ENCODE assay signal across 9 mouse cellular contexts in genomic region chr17:21845545-21846321, GRCm38 (mm10). TPM values are rescaled to one million over a fixed set of nuclear protein-coding genes. Genes with fewer than 3 reads are reported as not detected.
DNase-seq lines count a peak whose midpoint lies in the region; ATAC-seq and TF ChIP-seq lines count a peak whose summit lies in the region.
"Had no signal": no experiment of that assay in that cellular context is flagged by ENCODE, and none has a peak within 500 bp of the region (broad histone marks: within the 10 kb centered on the region; RNA-seq: fewer than 3 reads in every experiment).

Gene Zfp820, minus strand, starts transcription at chr17:21845772.

- no peak for TF ChIP-seq EP300 in stomach, postnatal 0 days (optimal IDR thresholded peaks at IDR 0.05)

- WGBS in embryonic facial prominence, embryonic 15.5 days, result 2% methylated on average over 22 of the region's 22 CpGs
- 4% methylated on average over 22 of the region's 22 CpGs for WGBS in midbrain, postnatal 0 days
- WGBS in stomach, postnatal 0 days, result 1% methylated on average over 22 of the region's 22 CpGs

- H3K27me3 ChIP-seq in embryonic facial prominence, embryonic 15.5 days, result no peaks in the 10 kb centered on the region
- no peaks in the 10 kb centered on the region for H3K27me3 ChIP-seq in midbrain, postnatal 0 days (ENCODE audit: insufficient read depth, low read length)
- H3K27me3 ChIP-seq in stomach, postnatal 0 days (ENCODE audit: control insufficient read depth, insufficient read depth, low read length), result no peaks in the 10 kb centered on the region

- no peaks in the 10 kb centered on the region for H3K36me3 ChIP-seq in embryonic facial prominence, embryonic 15.5 days
- H3K36me3 ChIP-seq in midbrain, postnatal 0 days (ENCODE audit: insufficient read depth, low read length), result no peaks in the 10 kb centered on the region
- no peaks in the 10 kb centered on the region for H3K36me3 ChIP-seq in stomach, postnatal 0 days (ENCODE audit: control insufficient read depth, insufficient read depth, low read length)

- H3K4me2 ChIP-seq in embryonic facial prominence, embryonic 15.5 days (replicated peaks), result peak within 1 kb of the TSS; percentile 51
- H3K4me2 ChIP-seq in midbrain, postnatal 0 days (ENCODE audit: low read depth, low read length, poor library complexity, severe bottlenecking), result peak within 1 kb of the TSS; percentile 81
- H3K4me2 ChIP-seq in stomach, postnatal 0 days (replicated peaks; ENCODE audit: low read depth), result peak within 1 kb of the TSS; percentile 55

- H3K4me1 ChIP-seq in embryonic facial prominence, embryonic 15.5 days, result 0 out of 2 replicates have a peak, but pooled peaks cover 6% of the 10 kb centered on the region
- H3K4me1 ChIP-seq in midbrain, postnatal 0 days (ENCODE audit: insufficient read depth, low read length), result no peaks in the 10 kb centered on the region
- no peaks in the 10 kb centered on the region for H3K4me1 ChIP-seq in stomach, postnatal 0 days (replicated peaks; ENCODE audit: control insufficient read depth, insufficient read depth)

- no peaks in the 10 kb centered on the region for H3K9me3 ChIP-seq in embryonic facial prominence, embryonic 15.5 days (replicated peaks)
- no peaks in the 10 kb centered on the region for H3K9me3 ChIP-seq in midbrain, postnatal 0 days (ENCODE audit: low read length)
- H3K9me3 ChIP-seq in stomach, postnatal 0 days (ENCODE audit: control insufficient read depth, low read length), result no peaks in the 10 kb centered on the region

- peak within 1 kb of the TSS; percentile 84 for H3K27ac ChIP-seq in embryonic facial prominence, embryonic 15.5 days (replicated peaks)
- no peak within 1 kb of the TSS for H3K27ac ChIP-seq in midbrain, postnatal 0 days (ENCODE audit: low read depth, low read length)
- H3K27ac ChIP-seq in stomach, postnatal 0 days (replicated peaks), result 0 out of 2 replicates have a peak within 1 kb of the TSS, but pooled peaks have one; percentile 53

- no peak for TF ChIP-seq CTCF in midbrain, postnatal 0 days (IDR thresholded peaks at IDR 0.05)
- no peak for TF ChIP-seq CTCF in stomach, postnatal 0 days (IDR thresholded peaks at IDR 0.05; ENCODE audit: low read depth)

- ATAC-seq in embryonic facial prominence, embryonic 15.5 days (ENCODE audit: insufficient number of reproducible peaks, low FRiP score, low TSS enrichment, low read depth), result peak; percentile 93
- peak; percentile 94 for ATAC-seq in midbrain, postnatal 0 days (ENCODE audit: low FRiP score)
- peak; percentile 98 for ATAC-seq in stomach, postnatal 0 days (ENCODE audit: low FRiP score, low TSS enrichment)

- peak within 1 kb of the TSS; percentile 50 for H3K9ac ChIP-seq in embryonic facial prominence, embryonic 15.5 days
- H3K9ac ChIP-seq in midbrain, postnatal 0 days (replicated peaks; ENCODE audit: low read length, poor library complexity, severe bottlenecking), result peak within 1 kb of the TSS; percentile 66
- peak within 1 kb of the TSS; percentile 73 for H3K9ac ChIP-seq in stomach, postnatal 0 days (ENCODE audit: low read length)

- peak within 1 kb of the TSS; percentile 71 for H3K4me3 ChIP-seq in embryonic facial prominence, embryonic 15.5 days (replicated peaks)
- H3K4me3 ChIP-seq in midbrain, postnatal 0 days (ENCODE audit: low read depth, low read length), result peak within 1 kb of the TSS; percentile 66
- peak within 1 kb of the TSS; percentile 62 for H3K4me3 ChIP-seq in stomach, postnatal 0 days (ENCODE audit: low read depth, low read length)

- DNase-seq in layer of hippocampus, adult 11-12 months (ENCODE audit: low spot score), result peak; percentile 6
- DNase-seq in layer of hippocampus, adult 9-10 months (ENCODE audit: low spot score), result no peak
- DNase-seq in heart, adult 9 months (ENCODE audit: low spot score in 2 of 2), result peak; percentile 72 to 79
- peak; percentile 73 for DNase-seq in kidney, adult 9 months
- peak; percentile 55 for DNase-seq in liver
- DNase-seq in midbrain, postnatal 0 days (ENCODE audit: low spot score), result peak; percentile 86
- peak; percentile 69 for DNase-seq in stomach, postnatal 0 days (ENCODE audit: low spot score)

RNA-seq across cellular contexts. Expression of gene Zfp820, which starts in this region (rescaled TPM):
- 5.3 and 7.0 TPM in 2 replicates for polyA plus RNA-seq in embryonic facial prominence, embryonic 15.5 days (2015; fragmentation: Nextera tagmentation; extraction: Ambion mirVana)
- 0.76 and 1.2 TPM in 2 replicates for total RNA-seq in midbrain, postnatal 0 days (2014; rRNA removed)
- 1.0 and 1.1 TPM in 2 replicates for polyA plus RNA-seq in midbrain, postnatal 0 days (2015; fragmentation: Nextera tagmentation; extraction: Ambion mirVana)
- polyA plus RNA-seq in stomach, postnatal 0 days (2015; fragmentation: Nextera tagmentation; extraction: Ambion mirVana), result 3.6 and 3.8 TPM in 2 replicates
- total RNA-seq: MEL had no signal
